Mouse (Mus musculus) kidney, adult 2 months (tissue): ENCODE data around the gene Dchs2.

Experiments
- CTCF ChIP-seq: fragments of 200-500 bp; conservative IDR thresholded peaks from 2 replicates; pipeline ENCODE4 v1.5.1; 2011; ENCODE audit warnings: low read depth, mild to moderate bottlenecking, control low read depth, low read length, moderate library complexity, mixed read lengths; ENCODE audit not compliant: insufficient read depth, insufficient read length
- POLR2A ChIP-seq: fragments of 200-500 bp; IDR thresholded peaks from one replicate; pipeline ENCODE4 v1.6.1; 2011; ENCODE audit warnings: low read depth, low read length, control low read depth

DNA sequence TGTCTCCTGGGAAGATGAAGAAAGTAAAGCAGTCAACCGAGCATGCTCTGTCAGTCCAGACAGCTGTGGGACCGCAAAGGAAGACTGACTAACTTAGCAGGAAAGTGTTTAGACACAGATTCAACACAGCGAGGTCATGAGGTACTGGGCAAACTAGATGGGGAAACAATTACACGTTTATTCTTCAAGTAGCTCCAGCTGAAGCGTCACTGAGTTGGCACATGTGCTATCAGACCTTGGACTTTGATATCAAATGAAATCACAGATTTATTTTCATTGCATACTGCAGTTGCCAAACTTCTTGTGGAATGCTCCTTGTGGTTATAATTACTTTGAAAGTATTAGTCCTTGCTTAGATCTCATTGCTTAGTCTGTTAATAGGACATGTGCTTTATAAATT is 67.2 kb downstream of the Dchs2 start:
- no peak for TF ChIP-seq CTCF
- no peak for TF ChIP-seq POLR2A
